7 mouse cellular contexts compared by ENCODE assay signal in the genomic region with DNA sequence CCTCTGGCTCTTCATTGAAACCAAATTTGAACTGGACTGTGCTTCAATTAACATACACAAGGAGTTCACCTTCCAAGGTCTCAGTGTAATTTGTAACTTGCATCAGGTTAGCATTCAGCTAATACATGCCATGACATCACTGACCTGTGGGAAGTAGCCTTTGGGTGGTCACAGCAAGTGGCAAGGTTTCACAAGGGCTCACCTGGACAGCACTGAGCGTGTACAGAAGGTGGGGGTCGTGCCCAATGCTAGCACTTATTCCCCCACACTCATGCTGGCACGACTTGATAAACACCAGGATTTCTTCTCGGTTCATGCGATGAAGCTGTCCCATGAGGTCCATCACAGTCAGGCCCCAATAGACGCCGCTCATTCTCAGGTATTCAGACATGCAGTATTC. TPM values are rescaled to one million over a fixed set of nuclear protein-coding genes. Genes with fewer than 3 reads are reported as not detected.
DNase-seq lines count a peak whose midpoint lies in the region; ATAC-seq and TF ChIP-seq lines count a peak whose summit lies in the region.

No protein-coding gene starts in this region.

- no peaks in the 10 kb centered on the region for H3K9me3 ChIP-seq in forebrain, embryonic 11.5 days (ENCODE audit: control insufficient read depth, low read length)
- no peaks in the 10 kb centered on the region for H3K9me3 ChIP-seq in liver, embryonic 12.5 days (replicated peaks)

- TF ChIP-seq POLR2A in testis, adult 2 months (IDR thresholded peaks at IDR 0.05; ENCODE audit: control insufficient read depth, low read depth, low read length), result no peak

- H3K27ac ChIP-seq in testis, adult 2 months (ENCODE audit: control insufficient read depth, insufficient read depth, low read depth, low read length), result no peak overlapping the region
- no peak overlapping the region for H3K27ac ChIP-seq in forebrain, embryonic 11.5 days (ENCODE audit: low read depth, low read length)
- H3K27ac ChIP-seq in liver, embryonic 12.5 days, result peak overlapping the region; percentile 94

- H3K27me3 ChIP-seq in testis, adult 2 months (ENCODE audit: control insufficient read depth, insufficient read depth, low read length), result no peaks in the 10 kb centered on the region
- H3K27me3 ChIP-seq in forebrain, embryonic 11.5 days (ENCODE audit: control insufficient read depth, insufficient read depth, low read length), result no peaks in the 10 kb centered on the region
- H3K27me3 ChIP-seq in liver, embryonic 12.5 days (replicated peaks), result no peaks in the 10 kb centered on the region

- no peak for DNase-seq in testis, postnatal 10 days (ENCODE audit: low spot score)
- DNase-seq in forebrain, embryonic 11.5 days (ENCODE audit: low spot score), result no peak
- no peak for DNase-seq in adrenal gland, postnatal 4 days (ENCODE audit: low spot score in 2 of 2)
- DNase-seq in gastrocnemius, postnatal 25 days, result no peak
- no peak for DNase-seq in adrenal gland, adult (ENCODE audit: inconsistent age in 2 of 2, low spot score in 1 of 2)

- H3K4me1 ChIP-seq in testis, adult 2 months (ENCODE audit: control insufficient read depth, insufficient read depth, low read length), result peaks cover 4% of the 10 kb centered on the region
- H3K4me1 ChIP-seq in forebrain, embryonic 11.5 days (replicated peaks; ENCODE audit: control insufficient read depth, insufficient read depth, low read length), result peaks cover 3% of the 10 kb centered on the region; the same call in 1 of the 2 replicates
- peaks cover 60% of the 10 kb centered on the region for H3K4me1 ChIP-seq in liver, embryonic 12.5 days

- no peak for TF ChIP-seq CTCF in testis, adult 2 months (IDR thresholded peaks at IDR 0.05; ENCODE audit: control insufficient read depth, insufficient read depth, insufficient replicate concordance, low read depth, low read length)

- ATAC-seq in forebrain, embryonic 11.5 days (replicated peaks; ENCODE audit: low FRiP score), result no peak
- no peak for ATAC-seq in liver, embryonic 12.5 days

- WGBS in forebrain, embryonic 11.5 days, result 85% methylated on average over 7 of the region's 7 CpGs
- 35% methylated on average over 7 of the region's 7 CpGs for WGBS in liver, embryonic 12.5 days (ENCODE audit: insufficient replicate concordance)

- H3K9ac ChIP-seq in forebrain, embryonic 11.5 days (ENCODE audit: low read length), result peak overlapping the region; percentile 98; the same call in 1 of the 2 replicates
- H3K9ac ChIP-seq in liver, embryonic 12.5 days, result peak overlapping the region; percentile 98

- peaks cover 3% of the 10 kb centered on the region for H3K36me3 ChIP-seq in testis, adult 2 months (ENCODE audit: control insufficient read depth, insufficient read depth, low read length)
- peaks cover 35% of the 10 kb centered on the region for H3K36me3 ChIP-seq in forebrain, embryonic 11.5 days (ENCODE audit: control insufficient read depth, insufficient read depth, low read length)
- peaks cover 64% of the 10 kb centered on the region for H3K36me3 ChIP-seq in liver, embryonic 12.5 days

- H3K4me3 ChIP-seq in testis, adult 2 months (ENCODE audit: control insufficient read depth, low read depth, low read length), result peak overlapping the region; percentile 37
- H3K4me3 ChIP-seq in forebrain, embryonic 11.5 days (ENCODE audit: low read depth, low read length), result peak overlapping the region; percentile 85; the same call in 1 of the 2 replicates
- H3K4me3 ChIP-seq in liver, embryonic 12.5 days, result peak overlapping the region; percentile 95

- H3K4me2 ChIP-seq in forebrain, embryonic 11.5 days (ENCODE audit: low read depth, low read length, severe bottlenecking), result peak overlapping the region; percentile 94; the same call in 1 of the 2 replicates
- H3K4me2 ChIP-seq in liver, embryonic 12.5 days, result peak overlapping the region; percentile 92

RNA-seq across cellular contexts. Expression of a gene that starts 2.3 kb away (rescaled TPM):
- polyA plus RNA-seq in testis, adult 2 months (2012; rRNA removed), result 9.8 and 11.6 TPM in 2 replicates
- polyA plus RNA-seq in forebrain, embryonic 11.5 days (2014; fragmentation: Nextera tagmentation; extraction: Ambion mirVana), result 48.1 and 51.2 TPM in 2 replicates
- polyA plus RNA-seq in liver, embryonic 12.5 days (2016; fragmentation: Nextera tagmentation; extraction: Ambion mirVana), result 60.8 and 62.2 TPM in 2 replicates
- 10 to 100 TPM; 82.4 to 85.2 TPM for total RNA-seq in adrenal gland, postnatal 4 days (2021)
- 10 to 100 TPM; 64.1 to 65.0 TPM for total RNA-seq in gastrocnemius, postnatal 25 days (2021)

RNA-seq across cellular contexts. Expression of a gene that starts 4.6 kb away (rescaled TPM):
- 11.8 and 14.6 TPM in 2 replicates for polyA plus RNA-seq in testis, adult 2 months (2012; rRNA removed)
- 0.09 and 0.11 TPM in 2 replicates for polyA plus RNA-seq in forebrain, embryonic 11.5 days (2014; fragmentation: Nextera tagmentation; extraction: Ambion mirVana)
- 0.10 and 0.11 TPM in 2 replicates for polyA plus RNA-seq in liver, embryonic 12.5 days (2016; fragmentation: Nextera tagmentation; extraction: Ambion mirVana)
- under 1 TPM; 0.45 to 0.59 TPM for total RNA-seq in adrenal gland, postnatal 4 days (2021)
- total RNA-seq in gastrocnemius, postnatal 25 days (2021), result not detected

RNA-seq across cellular contexts. Expression of a gene that starts 33.9 kb away (rescaled TPM):
- polyA plus RNA-seq in testis, adult 2 months (2012; rRNA removed), result 13.3 and 13.7 TPM in 2 replicates
- 40.6 and 44.0 TPM in 2 replicates for polyA plus RNA-seq in forebrain, embryonic 11.5 days (2014; fragmentation: Nextera tagmentation; extraction: Ambion mirVana)
- 51.7 and 53.4 TPM in 2 replicates for polyA plus RNA-seq in liver, embryonic 12.5 days (2016; fragmentation: Nextera tagmentation; extraction: Ambion mirVana)
- 100 to 1,000 TPM; 460 to 478 TPM for total RNA-seq in adrenal gland, postnatal 4 days (2021)
- 100 to 1,000 TPM; 256 to 346 TPM for total RNA-seq in gastrocnemius, postnatal 25 days (2021)

Comparison
In these comparisons a context has a peak if more than half of its experiments do, and no peak if none do; other contexts are left out.
1. H3K4me3 ChIP-seq: peak in every context shown above with its lines; median percentile 95 in liver, embryonic 12.5 days; 85 in forebrain, embryonic 11.5 days; 37 in testis, adult 2 months.
2. RNA of a gene that starts 4.6 kb away (polyA plus RNA-seq): 11.8 to 14.6 TPM in testis, adult 2 months; 0.09 to 0.11 TPM in forebrain, embryonic 11.5 days and 0.10 to 0.11 TPM in liver, embryonic 12.5 days; every median in the first group is over 10 times any median in the second.